ENCODE assay signal across 14 mouse cellular contexts in the genomic region with DNA sequence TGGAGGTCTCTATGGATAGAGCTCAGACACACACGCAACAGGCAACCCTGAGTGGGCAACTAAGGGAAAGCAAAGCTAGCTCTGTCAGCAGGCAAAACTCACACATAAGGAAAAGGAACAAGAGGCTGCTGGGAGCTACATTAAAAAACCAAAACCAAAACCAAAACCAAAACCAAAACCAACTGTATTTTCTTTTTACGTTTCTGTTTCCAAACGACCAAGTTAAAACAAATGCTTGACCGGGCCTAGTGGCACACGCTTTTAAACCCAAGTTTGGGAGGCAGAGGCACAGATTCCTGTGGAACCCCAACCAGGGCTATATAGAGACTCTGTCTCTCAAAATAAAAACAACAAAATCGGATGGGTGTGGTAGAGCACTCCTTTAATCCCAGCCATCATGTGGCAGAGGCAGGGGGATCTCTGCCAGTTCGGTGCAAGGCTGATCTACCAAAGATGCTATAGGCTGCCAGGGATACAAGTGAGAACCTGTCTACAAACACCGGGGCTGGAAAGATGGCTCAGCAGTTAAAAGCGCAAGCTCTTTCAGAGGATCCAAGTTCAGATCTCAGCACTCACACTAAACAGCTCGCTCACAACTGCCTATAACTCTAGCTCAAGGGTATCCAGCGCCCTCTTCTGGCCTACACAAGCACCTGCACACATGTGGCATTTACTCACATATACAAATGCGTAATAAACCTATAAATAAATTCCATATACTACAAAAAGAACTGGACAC. TPM values are rescaled to one million over a fixed set of nuclear protein-coding genes. Genes with fewer than 3 reads are reported as not detected.
A peak's percentile ranks its signal among the peaks of the same experiment; 100 is the strongest.
DNase-seq lines count a peak whose midpoint lies in the region; ATAC-seq and TF ChIP-seq lines count a peak whose summit lies in the region.
"Had no signal": no experiment of that assay in that cellular context is flagged by ENCODE, and none has a peak within 500 bp of the region (broad histone marks: within the 10 kb centered on the region; RNA-seq: fewer than 3 reads in every experiment).

No protein-coding gene starts in this region.

- H3K27me3 ChIP-seq in kidney, adult 2 months (replicated peaks; ENCODE audit: control insufficient read depth, insufficient read depth, low read length): no peaks in the 10 kb centered on the region
- H3K27me3 ChIP-seq in CH12.LX (replicated peaks): no peaks in the 10 kb centered on the region
- H3K27me3 ChIP-seq: lung, embryonic 15.5 days had no signal

- in situ Hi-C loops in CH12.LX (cut with MboI; ENCODE audit: low pct_ligation_motif_present, low pct_unique_long_range_greater_than_20kb, low sequenced_read_pairs): no loop called here

- H3K9me3 ChIP-seq in CH12.LX (replicated peaks; ENCODE audit: low read length): no peaks in the 10 kb centered on the region
- H3K9me3 ChIP-seq: lung, embryonic 15.5 days had no signal

- no peak for ATAC-seq in erythroid progenitor cell, adult 5-6 weeks (replicated peaks; ENCODE audit: low FRiP score, poor library complexity, severe bottlenecking)
- ATAC-seq in megakaryocyte-erythroid progenitor cell, adult 5-6 weeks (replicated peaks; ENCODE audit: low FRiP score, low TSS enrichment, poor library complexity, severe bottlenecking): no peak
- ATAC-seq: forebrain, embryonic 16.5 days had no signal

- peak; percentile 43; the same call in 1 of the 2 replicates for TF ChIP-seq EP300 in CH12.LX (IDR thresholded peaks at IDR 0.05; ENCODE audit: low read length)

- dilution Hi-C loops in CH12.LX (cut with MboI; ENCODE audit: extremely low pct_ligation_motif_present, extremely low pct_unique_long_range_greater_than_20kb, low sequenced_read_pairs): no loop called here

- H3K4me1 ChIP-seq in kidney, adult 2 months (ENCODE audit: control insufficient read depth, insufficient read depth, low read length): peaks cover 8% of the 10 kb centered on the region
- H3K4me1 ChIP-seq in CH12.LX (ENCODE audit: control insufficient read depth in 1 of 2, insufficient read depth in 2 of 2): peaks cover 8 to 27% of the 10 kb centered on the region in 2 experiments

- TF ChIP-seq CTCF in kidney, adult 2 months (conservative IDR thresholded peaks at IDR 0.05; ENCODE audit: insufficient read depth, insufficient read length, low read depth, low read length): peak; percentile 46
- peak; percentile 53 to 60; a peak in 3 of 4 replicates for TF ChIP-seq CTCF in CH12.LX (conservative IDR thresholded peaks at IDR 0.05 in 1 of 2, IDR thresholded peaks at IDR 0.05 in 1 of 2; ENCODE audit: low read depth in 2 of 2, low read length in 2 of 2)

- no peak overlapping the region for H3K4me3 ChIP-seq in kidney, adult 2 months (ENCODE audit: insufficient read depth, low read depth, low read length)
- no peak overlapping the region for H3K4me3 ChIP-seq in CH12.LX (replicated peaks in 1 of 3; ENCODE audit: low read depth in 2 of 3, low read length in 2 of 3, poor library complexity in 1 of 3)
- H3K4me3 ChIP-seq: lung, embryonic 15.5 days had no signal

- H3K9ac ChIP-seq in CH12.LX (ENCODE audit: insufficient read depth, low read depth): peak overlapping the region; percentile 37
- H3K9ac ChIP-seq: lung, embryonic 15.5 days had no signal

- peak overlapping the region; percentile 39; the same call in 1 of the 2 replicates for H3K4me2 ChIP-seq in CH12.LX (ENCODE audit: insufficient read depth, low read depth, poor library complexity, severe bottlenecking)
- H3K4me2 ChIP-seq: lung, embryonic 15.5 days had no signal

- H3K36me3 ChIP-seq in kidney, adult 2 months (ENCODE audit: control insufficient read depth, insufficient read depth, low read length): no peaks in the 10 kb centered on the region
- peaks cover 39 to 89% of the 10 kb centered on the region in 2 experiments for H3K36me3 ChIP-seq in CH12.LX (replicated peaks in 1 of 2; ENCODE audit: control insufficient read depth in 1 of 2, insufficient read depth in 1 of 2, low read length in 1 of 2)

- no peaks in the 10 kb centered on the region for H3K79me2 ChIP-seq in CH12.LX (replicated peaks; ENCODE audit: control insufficient read depth, extremely low read depth, insufficient read depth, poor library complexity, severe bottlenecking)

- H3K27ac ChIP-seq in kidney, adult 2 months (ENCODE audit: insufficient read depth, low read depth, low read length): no peak overlapping the region
- peak overlapping the region; percentile 66 for H3K27ac ChIP-seq in CH12.LX (ENCODE audit: insufficient read depth, low read depth)
- H3K27ac ChIP-seq: lung, embryonic 15.5 days had no signal

- 76% methylated on average over 12 of the region's 12 CpGs for WGBS in kidney, adult 2 months

- TF ChIP-seq POLR2A in kidney, adult 2 months (IDR thresholded peaks at IDR 0.05; ENCODE audit: low read depth, low read length): no peak
- TF ChIP-seq POLR2A in CH12.LX (IDR thresholded peaks at IDR 0.05; ENCODE audit: low read depth, low read length): no peak

- no peak for DNase-seq in kidney, adult 2 months
- no peak for DNase-seq in kidney, postnatal 4 days
- DNase-seq in B cell, adult 2 months: peak; percentile 9 to 27
- peak; percentile 44 for DNase-seq in CH12.LX (ENCODE audit: extremely low read depth)
- peak; percentile 86 for DNase-seq in induced T-regulatory cell, adult 2 months (ENCODE audit: low read depth)
- DNase-seq: cerebellum, postnatal 10 days; right cerebral cortex, postnatal 25 days had no signal

- peak; percentile 37 for TF ChIP-seq RAD21 in CH12.LX (IDR thresholded peaks at IDR 0.05; ENCODE audit: low read depth, low read length)

TF ChIP-seq in CH12.LX, 34 proteins besides CTCF, POLR2A, EP300 and RAD21 (continues in another document):
- TF ChIP-seq NELFE (IDR thresholded peaks at IDR 0.05; ENCODE audit: low read depth, low read length) (no peak), TBP (conservative IDR thresholded peaks at IDR 0.05; ENCODE audit: low read depth, low read length) (no peak), SIN3A (IDR thresholded peaks at IDR 0.05; ENCODE audit: low read length) (peak; percentile 50), MAX (IDR thresholded peaks at IDR 0.05; ENCODE audit: low read length) (0 out of 2 replicates have a peak, but pooled peaks have one; percentile 33), USF2 (conservative IDR thresholded peaks at IDR 0.05; ENCODE audit: low read depth, low read length) (no peak), ETS1 (conservative IDR thresholded peaks at IDR 0.05; ENCODE audit: low read depth, low read length) (peak; percentile 81), SMC3 (IDR thresholded peaks at IDR 0.05; ENCODE audit: low read depth, low read length) (peak; percentile 19; the same call in 1 of the 2 replicates), MYC (IDR thresholded peaks at IDR 0.05; ENCODE audit: low read depth, low read length) (no peak), RCOR1 (conservative IDR thresholded peaks at IDR 0.05; ENCODE audit: low read depth, low read length) (0 out of 2 replicates have a peak, but pooled peaks have one; percentile 22)

RNA-seq across cellular contexts. Expression of a gene that starts 26.4 kb away (rescaled TPM):
- 41.7 and 55.7 TPM in 2 replicates for polyA plus RNA-seq in kidney, adult 2 months (2012; rRNA removed)
- 23.2 and 30.2 TPM in 2 replicates for total RNA-seq in CH12.LX (2012; rRNA removed)
- 14.0 and 14.6 TPM in 2 replicates for total RNA-seq in CH12.LX (2014; rRNA removed)
- 34.5 and 43.6 TPM in 2 replicates for polyA plus RNA-seq in CH12.LX (2012; ENCODE audit: insufficient read length, low read depth)
- 2.9 and 6.8 TPM in 2 replicates for total RNA-seq in erythroid progenitor cell, adult 5-6 weeks (2015; ENCODE audit: low replicate concordance)
- total RNA-seq in erythroid progenitor cell, adult 5-6 weeks (2017; ENCODE audit: low replicate concordance): 3.1 and 14.1 TPM in 2 replicates
- total RNA-seq in megakaryocyte-erythroid progenitor cell, adult 5-6 weeks (2014; fragmentation: Nextera tagmentation): 14.3 and 20.0 TPM in 2 replicates
- total RNA-seq in megakaryocyte-erythroid progenitor cell, adult 5-6 weeks (2017): 7.0 and 8.7 TPM in 2 replicates

RNA-seq across cellular contexts. Expression of a gene that starts 31.3 kb away (rescaled TPM):
- polyA plus RNA-seq in kidney, adult 2 months (2012; rRNA removed): 61.4 and 69.9 TPM in 2 replicates
- total RNA-seq in CH12.LX (2012; rRNA removed) (69.2 and 81.9 TPM in 2 replicates), CH12.LX (2014; rRNA removed) (44.6 and 54.4 TPM in 2 replicates)
- polyA plus RNA-seq in CH12.LX (2012; ENCODE audit: insufficient read length, low read depth): 58.3 and 64.5 TPM in 2 replicates
- total RNA-seq in erythroid progenitor cell, adult 5-6 weeks (2015; ENCODE audit: low replicate concordance): 11.3 and 21.6 TPM in 2 replicates
- total RNA-seq in erythroid progenitor cell, adult 5-6 weeks (2017; ENCODE audit: low replicate concordance): 20.7 and 43.1 TPM in 2 replicates
- 78.3 and 78.9 TPM in 2 replicates for total RNA-seq in megakaryocyte-erythroid progenitor cell, adult 5-6 weeks (2014; fragmentation: Nextera tagmentation)
- total RNA-seq in megakaryocyte-erythroid progenitor cell, adult 5-6 weeks (2017): 143 and 144 TPM in 2 replicates

RNA-seq across cellular contexts. Expression of a gene that starts 35.7 kb away (rescaled TPM):
- polyA plus RNA-seq in kidney, adult 2 months (2012; rRNA removed): 37.4 and 38.9 TPM in 2 replicates
- total RNA-seq in CH12.LX (2012; rRNA removed) (88.7 and 117 TPM in 2 replicates), CH12.LX (2014; rRNA removed) (42.8 and 43.8 TPM in 2 replicates)
- 83.7 and 125 TPM in 2 replicates for polyA plus RNA-seq in CH12.LX (2012; ENCODE audit: insufficient read length, low read depth)
- 40.7 and 57.7 TPM in 2 replicates for total RNA-seq in erythroid progenitor cell, adult 5-6 weeks (2015; ENCODE audit: low replicate concordance)
- total RNA-seq in erythroid progenitor cell, adult 5-6 weeks (2017; ENCODE audit: low replicate concordance): 21.2 and 30.6 TPM in 2 replicates
- total RNA-seq in megakaryocyte-erythroid progenitor cell, adult 5-6 weeks (2014; fragmentation: Nextera tagmentation): 271 and 334 TPM in 2 replicates
- total RNA-seq in megakaryocyte-erythroid progenitor cell, adult 5-6 weeks (2017): 97.8 and 182 TPM in 2 replicates

RNA-seq across cellular contexts. Expression of a gene that starts 43.0 kb away (rescaled TPM):
- polyA plus RNA-seq in kidney, adult 2 months (2012; rRNA removed): not detected in 2 replicates
- total RNA-seq in CH12.LX (2012; rRNA removed) (not detected in 2 replicates), CH12.LX (2014; rRNA removed) (not detected in 2 replicates)
- polyA plus RNA-seq in CH12.LX (2012; ENCODE audit: insufficient read length, low read depth): 30.3 and 54.1 TPM in 2 replicates
- not detected in 2 replicates for total RNA-seq in erythroid progenitor cell, adult 5-6 weeks (2015; ENCODE audit: low replicate concordance)
- total RNA-seq in erythroid progenitor cell, adult 5-6 weeks (2017; ENCODE audit: low replicate concordance): 12.3 TPM in 1 of 2 replicates, not detected in the other
- total RNA-seq in megakaryocyte-erythroid progenitor cell, adult 5-6 weeks (2014; fragmentation: Nextera tagmentation): not detected in 2 replicates
- total RNA-seq in megakaryocyte-erythroid progenitor cell, adult 5-6 weeks (2017): not detected in 2 replicates
- total RNA-seq: layer of hippocampus, postnatal 14 days had no signal
- polyA plus RNA-seq: forebrain, embryonic 16.5 days; intestine, embryonic 14.5 days; lung, embryonic 15.5 days; neural tube, embryonic 11.5 days had no signal

RNA-seq across cellular contexts. Expression of a gene that starts 44.5 kb away (rescaled TPM):
- polyA plus RNA-seq in kidney, adult 2 months (2012; rRNA removed): 814 and 927 TPM in 2 replicates
- total RNA-seq in CH12.LX (2012; rRNA removed) (3,372 and 3,437 TPM in 2 replicates), CH12.LX (2014; rRNA removed) (2,694 and 3,351 TPM in 2 replicates)
- polyA plus RNA-seq in CH12.LX (2012; ENCODE audit: insufficient read length, low read depth): 2,297 and 2,522 TPM in 2 replicates
- total RNA-seq in erythroid progenitor cell, adult 5-6 weeks (2015; ENCODE audit: low replicate concordance): 648 and 718 TPM in 2 replicates
- 440 and 463 TPM in 2 replicates for total RNA-seq in erythroid progenitor cell, adult 5-6 weeks (2017; ENCODE audit: low replicate concordance)
- total RNA-seq in megakaryocyte-erythroid progenitor cell, adult 5-6 weeks (2014; fragmentation: Nextera tagmentation): 2,733 and 3,098 TPM in 2 replicates
- 2,912 and 3,218 TPM in 2 replicates for total RNA-seq in megakaryocyte-erythroid progenitor cell, adult 5-6 weeks (2017)

Comparison
In these comparisons a context has a peak if more than half of its experiments do, and no peak if none do; other contexts are left out.
1. DNase-seq: peak in B cell, adult 2 months (2 of 2), CH12.LX (single experiment) and induced T-regulatory cell, adult 2 months (single experiment); none in kidney, adult 2 months (single experiment) and kidney, postnatal 4 days (0 of 2).